Mouse (Mus musculus) natural killer cell, adult 2 months (primary cell): ENCODE measurements around the gene Ttll1.
A peak's percentile ranks its signal among the peaks of the same experiment; 100 is the strongest.
"Not testable (repeated sequence)": the region's sequence is repeated elsewhere in the genome, so short reads cannot be mapped to it uniquely, and the experiment has no call there.

Experiments used
- DNase-seq, 2 experiments: peaks; one replicate each; pipeline ENCODE4 v3.0.0; 2022; ENCODE audit warnings: low spot score in 2 of 2

Ttll1 gene

GRCm38 (mm10) chr15:83483482-83483881 is 27.2 kb downstream of the Ttll1 start:
- peak in 1 of 2 experiments; percentile 31 for DNase-seq

GRCm38 (mm10) chr15:83482645-83483224 is 28.0 kb downstream of the Ttll1 start:
- DNase-seq = no peak

- no peak for DNase-seq
These were observed 29.4 kb downstream of the Ttll1 start for GRCm38 (mm10) chr15:83481236-83481780.

GRCm38 (mm10) chr15:83479818-83480217 is 30.9 kb downstream of the Ttll1 start:
- DNase-seq = no peak

- DNase-seq = no peak
These were observed 32.6 kb downstream of the Ttll1 start for GRCm38 (mm10) chr15:83478096-83478495.

- no peak for DNase-seq
These were observed 34.0 kb downstream of the Ttll1 start for GRCm38 (mm10) chr15:83476593-83477273.

- peak in 1 of 2 experiments; percentile 33 for DNase-seq
These were observed 36.2 kb downstream of the Ttll1 start for GRCm38 (mm10) chr15:83474466-83474836.

- DNase-seq = peak; percentile 83 to 89
These were observed 36.7 kb downstream of the Ttll1 start for GRCm38 (mm10) chr15:83473832-83474465.

- no peak for DNase-seq
These were observed 37.4 kb downstream of the Ttll1 start for GRCm38 (mm10) chr15:83473251-83473650.

- no peak for DNase-seq
These were observed 39.2 kb downstream of the Ttll1 start for GRCm38 (mm10) chr15:83471476-83471875.

GRCm38 (mm10) chr15:83470443-83470842 is 40.2 kb downstream of the Ttll1 start:
- no peak for DNase-seq

- no peak for DNase-seq
These were observed 41.3 kb downstream of the Ttll1 start for GRCm38 (mm10) chr15:83469279-83469821.

- DNase-seq = no peak
These were observed 43.3 kb downstream of the Ttll1 start for GRCm38 (mm10) chr15:83467232-83467966.

GRCm38 (mm10) chr15:83466331-83466730 is 44.4 kb downstream of the Ttll1 start:
- no peak for DNase-seq

- DNase-seq = no peak
These were observed 45.6 kb downstream of the Ttll1 start for GRCm38 (mm10) chr15:83464905-83465650.

GRCm38 (mm10) chr15:83464083-83464904 is 46.4 kb downstream of the Ttll1 start, which contains the start of gene Pacsin2:
Gene Pacsin2, minus strand, starts transcription at chr15:83464606.
- peak; percentile 96 to 97 for DNase-seq

GRCm38 (mm10) chr15:83463369-83464082 is 47.2 kb downstream of the Ttll1 start:
- DNase-seq = no peak

- DNase-seq = not testable (repeated sequence)
These were observed 48.3 kb downstream of the Ttll1 start for GRCm38 (mm10) chr15:83462349-83462748.

GRCm38 (mm10) chr15:83460891-83461290 is 49.8 kb downstream of the Ttll1 start:
- no peak for DNase-seq
